Mouse (Mus musculus) embryo, embryonic 9.5 days (tissue): ENCODE measurements around the gene March1.

Experiments used
- DNase-seq: peaks from one replicate; pipeline ENCODE4 v3.0.0-alpha.2; 2017; ENCODE audit errors: extremely low spot score

Gene March1

DNA sequence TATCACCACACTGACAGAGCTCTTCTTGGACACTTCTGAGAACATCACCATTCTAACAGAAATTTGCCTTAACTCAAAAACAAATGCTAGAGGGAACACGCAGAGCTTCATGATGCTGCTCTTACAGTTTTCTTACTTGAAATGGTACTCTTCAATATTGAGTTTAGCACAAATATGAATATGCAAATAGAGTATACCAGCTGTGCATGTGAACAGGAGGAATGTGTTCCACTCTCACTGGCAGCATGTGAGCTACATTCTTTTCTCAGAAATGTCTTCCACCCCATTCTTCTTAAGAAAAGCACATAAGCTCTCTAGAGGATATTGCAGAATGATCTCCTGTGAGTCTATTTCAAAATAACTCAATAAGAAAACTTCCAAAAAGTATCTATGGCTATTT is 370.0 kb downstream of the March1 start:
- no peak for DNase-seq

DNA sequence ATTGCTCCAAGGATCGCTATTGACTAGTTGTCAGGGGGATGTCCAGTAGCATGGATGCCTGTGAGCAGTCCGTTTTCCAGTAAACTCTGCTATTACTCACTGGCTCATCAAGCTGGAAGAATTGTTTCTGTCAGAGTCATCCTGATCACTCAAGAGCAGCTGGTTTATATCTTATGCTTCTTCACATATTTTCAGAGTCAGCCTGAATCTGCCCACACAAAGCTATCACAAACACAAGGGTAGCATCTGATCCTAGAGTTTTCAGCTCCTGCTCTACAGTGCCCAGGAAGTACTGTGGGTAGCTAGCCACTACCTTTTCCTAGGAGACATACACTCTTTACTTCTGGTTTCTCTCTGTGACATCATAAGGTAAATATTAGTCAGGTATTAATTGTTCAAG is 405.1 kb downstream of the March1 start:
- DNase-seq: no peak

DNA sequence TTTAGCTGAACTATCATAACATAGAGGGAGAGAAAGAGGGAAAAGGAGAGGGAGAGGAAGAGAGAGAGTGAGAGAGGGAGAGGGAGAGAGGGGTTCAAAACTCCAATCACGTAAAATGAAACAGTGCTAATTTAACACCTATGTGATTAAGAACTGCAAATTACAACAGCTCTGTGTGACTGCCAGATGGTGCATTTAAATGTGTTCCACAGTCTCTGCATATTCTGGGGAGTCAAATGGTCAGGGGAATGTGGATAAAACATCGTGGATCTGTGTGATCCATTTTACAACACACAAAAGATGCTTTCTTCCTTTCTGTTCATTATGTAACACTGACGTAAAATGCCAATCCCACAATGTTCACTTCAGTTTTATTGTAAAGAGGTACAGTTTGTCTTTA is 416.0 kb downstream of the March1 start:
- DNase-seq: no peak

DNA sequence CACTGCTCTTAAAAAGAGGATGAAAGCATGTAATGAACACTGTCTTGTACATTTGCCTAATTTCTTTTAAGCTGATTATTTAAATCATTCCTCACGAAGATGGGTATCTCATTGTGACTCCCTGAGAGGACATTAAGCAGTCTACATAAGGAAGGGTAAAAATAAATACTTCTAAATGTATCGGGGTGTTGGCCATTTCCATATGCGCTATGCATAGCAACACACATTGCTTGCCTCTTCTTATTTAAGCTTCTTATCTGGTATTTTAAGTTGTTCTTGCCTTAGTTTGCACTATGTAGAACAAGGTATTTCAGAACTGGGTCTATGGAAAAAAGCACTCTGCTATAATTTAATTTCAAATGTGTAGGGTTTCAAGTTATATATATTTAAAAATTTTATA is 416.7 kb downstream of the March1 start:
- no peak for DNase-seq

DNA sequence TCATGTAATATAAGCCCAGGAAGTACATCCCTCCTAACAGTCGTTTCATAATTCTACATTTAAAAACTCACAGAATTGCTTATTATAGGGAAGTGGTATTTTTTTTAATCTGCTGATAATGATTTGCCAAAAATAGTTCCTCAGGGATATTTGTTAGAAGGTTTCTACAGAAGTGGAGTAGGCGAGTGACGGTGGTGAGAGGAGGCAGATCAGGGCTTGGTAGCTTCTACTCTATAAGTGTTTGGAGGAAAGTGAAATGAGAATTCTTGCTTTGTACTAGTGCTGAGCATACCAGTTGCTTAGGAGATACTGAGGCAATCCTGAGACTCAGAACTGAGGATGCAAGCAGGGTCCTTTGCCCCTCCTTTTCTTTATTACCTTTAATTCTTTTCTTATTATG is 476.5 kb downstream of the March1 start:
- DNase-seq: no peak

DNA sequence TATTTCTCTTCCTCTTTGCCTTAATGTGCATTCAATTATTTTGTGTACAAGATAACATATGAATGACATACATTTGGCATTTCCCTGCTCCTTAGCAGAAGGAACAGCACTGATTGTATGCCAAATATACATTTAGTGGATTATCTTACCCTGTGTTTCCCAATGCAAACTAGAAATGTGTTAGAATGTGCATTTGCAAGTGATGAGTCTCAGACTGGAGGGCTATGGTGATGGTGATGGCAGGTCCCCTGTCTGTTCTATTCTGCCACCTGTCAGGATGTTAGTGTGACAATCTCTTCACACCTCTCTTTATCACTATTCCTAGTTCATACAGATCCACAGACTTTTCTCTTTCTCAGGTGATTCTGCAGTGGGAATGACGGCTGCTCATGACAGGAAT is 480.4 kb downstream of the March1 start:
- DNase-seq: no peak

DNA sequence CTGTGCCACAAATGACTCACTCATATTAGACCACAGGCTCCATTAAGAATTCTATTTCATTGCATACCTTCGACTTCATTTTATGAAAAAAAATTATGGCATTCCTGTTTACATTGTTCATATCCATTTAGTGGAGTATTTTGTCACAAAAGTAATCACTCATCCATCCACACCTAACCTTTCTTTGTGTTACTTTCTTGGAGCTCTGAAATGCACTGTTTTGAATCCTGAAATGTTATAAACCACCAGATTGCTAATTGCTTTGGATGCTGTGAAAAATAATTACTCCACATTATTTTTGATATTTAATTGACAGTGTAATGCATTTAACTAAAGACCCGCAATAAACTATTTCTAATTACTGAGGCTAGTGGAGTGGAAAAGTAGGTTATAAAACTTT is 501.6 kb downstream of the March1 start:
- DNase-seq: no peak

DNA sequence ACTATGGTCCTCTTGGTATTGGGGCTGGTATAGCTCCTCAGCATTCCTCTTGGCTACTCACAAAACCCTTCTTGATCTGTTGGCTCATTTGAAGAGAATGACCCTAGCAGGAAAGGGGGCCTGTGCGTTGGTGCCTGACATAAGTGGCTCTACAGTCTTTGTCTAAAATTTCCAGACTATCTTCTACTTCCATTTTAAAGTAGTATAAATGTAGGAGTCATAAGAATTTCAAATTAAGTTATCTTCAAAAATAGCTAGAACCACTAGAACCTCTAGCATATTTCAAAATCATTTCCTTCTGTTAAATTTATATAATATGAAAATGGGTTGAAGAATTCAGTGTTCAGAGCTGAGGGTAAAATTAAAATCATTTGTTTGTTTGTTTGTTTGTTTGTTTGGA is 541.9 kb downstream of the March1 start:
- no peak for DNase-seq

DNA sequence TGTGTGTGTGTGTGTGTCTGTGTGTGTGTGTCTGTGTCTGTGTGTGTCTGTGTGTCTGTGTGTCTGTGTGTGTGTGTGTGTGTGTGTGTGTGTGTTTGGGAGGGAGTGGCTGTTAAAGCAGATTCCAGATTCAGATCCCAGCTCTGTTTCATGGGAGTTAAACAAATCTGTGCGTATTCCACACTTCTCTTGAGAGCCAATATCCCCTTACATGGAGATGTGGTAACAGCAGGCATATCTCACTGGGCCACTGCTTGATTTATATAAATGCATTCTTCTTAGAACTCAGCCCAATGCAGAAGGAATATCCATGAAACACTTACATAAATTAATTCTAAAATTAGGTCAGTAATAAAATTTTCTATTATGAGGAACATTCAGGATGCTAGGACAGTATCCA is 549.1 kb downstream of the March1 start:
- no peak for DNase-seq

DNA sequence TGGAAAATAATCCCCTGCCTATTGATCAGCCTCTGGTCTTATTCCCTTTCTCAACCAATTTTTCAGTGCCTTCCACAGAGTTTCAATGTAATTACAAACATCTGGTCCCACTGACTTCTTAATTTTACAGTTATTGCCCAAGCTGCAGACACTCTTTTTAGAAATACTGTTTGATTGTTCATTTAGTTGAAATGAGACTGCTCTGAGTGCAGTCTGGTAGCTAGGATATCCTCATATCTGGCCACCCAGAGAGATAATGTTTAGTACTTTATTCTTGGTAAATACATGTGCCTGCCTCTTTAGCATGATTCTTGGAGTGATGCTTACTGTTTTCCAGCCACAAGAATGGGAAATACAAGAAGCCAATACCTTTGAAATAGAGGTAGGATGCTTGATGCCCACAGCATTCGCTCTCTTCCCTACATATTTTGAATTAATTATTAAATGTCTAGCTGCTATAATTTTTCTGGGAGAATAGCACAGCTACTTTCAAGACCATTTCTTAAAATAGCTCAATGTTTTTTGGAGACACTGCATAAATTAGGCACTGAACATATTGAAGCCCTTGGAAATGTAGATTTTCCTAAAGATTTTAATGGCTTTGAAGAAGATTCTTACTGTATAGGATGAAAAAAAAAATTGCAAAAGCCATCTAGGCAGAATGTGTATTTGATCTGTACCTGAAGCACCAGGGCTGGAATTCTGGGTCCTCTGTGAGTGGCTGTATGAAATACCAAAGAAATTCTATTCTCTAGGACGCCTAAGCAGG is 549.9 kb downstream of the March1 start:
- no peak for DNase-seq

DNA sequence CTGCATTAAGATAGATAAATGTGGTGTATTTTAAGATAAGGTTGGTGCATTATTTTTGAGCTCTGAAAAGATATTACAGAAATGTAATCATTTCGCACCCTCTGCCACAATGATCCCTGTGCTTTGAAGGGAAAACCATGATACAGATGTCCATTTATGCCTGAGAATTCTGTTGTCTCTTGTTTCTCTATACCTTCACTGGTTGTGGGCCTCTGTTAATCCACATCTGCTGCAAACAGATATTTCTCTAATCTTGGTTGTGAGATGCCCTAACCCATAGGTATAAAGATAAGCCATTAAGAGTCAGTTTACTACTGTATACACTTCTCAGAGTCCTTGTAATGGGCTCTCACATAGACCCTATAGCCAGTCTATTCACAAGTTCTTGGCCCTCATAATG is 561.6 kb downstream of the March1 start:
- no peak for DNase-seq

DNA sequence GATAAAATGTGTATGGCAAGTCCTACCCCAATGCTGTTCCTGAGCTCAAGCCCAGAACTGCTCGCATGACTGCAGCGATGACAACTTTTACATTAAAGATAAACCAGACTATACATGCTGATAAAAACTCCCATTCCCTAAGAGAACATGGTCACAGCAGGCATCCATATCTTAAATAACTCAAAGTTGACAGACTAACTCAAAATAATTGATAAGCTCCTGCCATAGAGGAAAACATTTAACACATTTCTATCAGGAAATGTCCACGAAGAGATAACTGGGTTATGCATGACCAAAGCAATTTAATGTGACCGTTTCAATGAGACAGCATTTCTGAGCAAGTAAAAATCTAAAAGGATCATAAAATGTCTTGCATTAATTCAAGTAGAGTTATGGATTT is 563.6 kb downstream of the March1 start:
- no peak for DNase-seq

DNA sequence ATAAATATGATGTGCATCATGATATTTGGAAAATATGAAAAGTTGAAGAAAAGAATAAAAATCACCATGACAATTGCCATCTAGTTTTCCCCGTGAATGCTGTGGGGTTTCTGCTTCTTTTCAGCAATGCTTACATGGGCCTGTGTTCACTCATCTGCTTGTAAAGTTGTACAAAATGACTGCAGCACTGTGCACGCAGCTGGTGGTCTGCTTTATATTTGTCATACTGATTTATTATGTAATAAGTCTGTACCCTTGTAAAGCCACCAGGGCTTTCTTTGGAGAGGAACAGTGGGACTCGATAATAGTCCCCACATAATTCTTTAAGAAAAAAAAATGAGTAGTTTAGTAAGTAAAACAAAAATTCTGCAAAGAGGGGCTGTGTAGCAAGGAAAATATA is 564.6 kb downstream of the March1 start:
- no peak for DNase-seq

DNA sequence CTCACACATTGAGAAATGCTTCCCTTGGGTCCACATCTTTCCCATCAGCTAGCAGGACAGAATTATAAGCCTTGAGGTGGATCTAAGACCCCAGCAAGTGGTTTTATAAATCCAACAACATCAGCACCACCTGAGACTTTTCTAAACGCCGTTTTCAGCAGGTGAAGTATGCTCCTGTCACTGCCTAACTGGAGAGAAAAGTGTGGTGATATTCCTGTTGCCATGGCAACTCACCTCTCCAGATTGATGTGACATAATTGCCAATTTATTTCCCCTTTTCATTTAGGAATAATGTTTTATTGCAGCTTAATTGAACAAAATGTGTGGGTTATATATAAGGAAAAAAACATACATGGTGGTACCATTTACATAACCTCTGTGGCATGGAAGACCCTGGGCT is 565.8 kb downstream of the March1 start:
- no peak for DNase-seq

DNA sequence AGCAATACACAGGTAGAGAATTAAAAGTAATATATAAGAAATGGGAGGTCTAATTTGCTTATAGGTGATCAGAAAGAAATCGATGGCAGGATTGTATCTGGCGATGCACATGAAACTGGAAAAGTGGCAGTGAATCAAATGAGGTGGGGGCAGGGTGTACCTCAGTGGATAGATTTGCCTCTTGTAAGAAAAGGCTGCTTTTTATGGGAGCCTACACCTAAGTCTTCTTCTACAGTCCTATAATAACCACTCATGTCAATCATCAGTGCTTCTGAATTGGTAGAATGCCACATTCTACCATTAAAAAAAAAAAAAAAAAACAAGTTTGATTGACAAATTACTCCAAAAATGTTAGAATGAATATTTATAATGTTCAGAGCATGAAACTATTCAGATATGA is 567.5 kb downstream of the March1 start:
- DNase-seq: no peak

DNA sequence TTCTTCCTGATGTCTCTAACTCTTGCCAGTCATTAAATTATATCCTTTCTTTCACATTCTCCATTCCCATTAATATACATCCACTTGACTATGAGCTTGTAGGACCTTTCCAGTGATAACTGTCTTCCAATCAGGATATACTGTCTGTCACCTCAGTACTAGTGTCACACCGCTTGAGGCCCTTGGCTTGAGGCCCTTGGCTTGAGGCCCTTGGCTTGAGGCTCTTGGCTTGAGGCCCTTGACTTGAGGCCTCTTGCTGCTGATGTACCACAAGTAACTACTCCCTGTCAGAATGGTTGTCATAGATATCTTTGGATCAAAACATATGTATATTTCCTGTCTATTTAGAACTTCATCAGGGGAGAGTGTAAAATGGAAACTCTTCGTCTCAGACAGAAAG is 576.7 kb downstream of the March1 start:
- no peak for DNase-seq

DNA sequence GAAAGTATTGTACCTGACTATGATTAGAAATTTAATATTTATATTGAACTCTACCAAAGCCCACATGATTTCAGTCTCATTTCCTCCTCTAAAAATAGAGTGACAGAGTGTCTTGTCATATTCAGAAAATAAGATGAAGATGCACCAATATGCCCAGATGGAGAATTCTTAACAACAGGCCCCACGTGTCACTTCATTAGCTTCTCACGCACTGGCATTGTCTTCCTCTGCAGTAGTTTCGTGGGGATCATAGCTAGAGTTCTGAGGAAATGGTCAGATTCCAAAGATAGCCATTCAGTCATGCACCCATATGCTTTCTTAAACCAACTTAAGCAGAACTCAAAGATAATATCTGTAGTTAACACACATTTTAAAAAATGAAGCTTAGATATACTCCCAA is 582.5 kb downstream of the March1 start:
- DNase-seq: no peak

DNA sequence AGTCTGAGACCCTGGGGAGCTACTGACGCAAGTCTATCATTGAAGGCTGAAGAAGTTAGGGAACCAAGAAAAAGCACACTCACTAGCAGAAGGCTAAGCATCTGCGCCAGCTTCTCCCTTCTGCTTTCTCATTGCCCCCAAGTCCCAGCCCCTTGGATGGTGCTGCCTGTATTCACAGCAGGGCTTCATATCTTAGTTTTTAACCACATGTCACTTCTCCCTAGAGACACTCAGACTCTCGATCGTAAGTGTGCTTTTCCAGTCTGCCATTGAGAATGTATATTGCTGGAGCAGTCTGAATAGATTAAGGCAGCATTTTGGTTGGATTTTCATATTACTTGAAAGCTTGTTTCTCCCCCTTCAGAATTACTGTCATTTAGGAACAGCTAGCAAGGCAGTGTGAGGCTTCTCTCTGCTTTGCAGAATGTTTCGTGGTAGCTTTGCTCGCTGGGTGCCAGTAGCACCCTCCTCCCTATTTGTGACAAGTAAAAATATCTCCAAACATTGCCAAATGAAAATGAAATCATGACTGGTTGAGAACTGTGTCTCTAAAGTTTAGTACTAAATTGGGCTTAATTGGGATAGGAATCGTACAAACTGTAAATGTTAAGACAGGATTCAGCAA is 586.2 kb downstream of the March1 start:
- no peak for DNase-seq

DNA sequence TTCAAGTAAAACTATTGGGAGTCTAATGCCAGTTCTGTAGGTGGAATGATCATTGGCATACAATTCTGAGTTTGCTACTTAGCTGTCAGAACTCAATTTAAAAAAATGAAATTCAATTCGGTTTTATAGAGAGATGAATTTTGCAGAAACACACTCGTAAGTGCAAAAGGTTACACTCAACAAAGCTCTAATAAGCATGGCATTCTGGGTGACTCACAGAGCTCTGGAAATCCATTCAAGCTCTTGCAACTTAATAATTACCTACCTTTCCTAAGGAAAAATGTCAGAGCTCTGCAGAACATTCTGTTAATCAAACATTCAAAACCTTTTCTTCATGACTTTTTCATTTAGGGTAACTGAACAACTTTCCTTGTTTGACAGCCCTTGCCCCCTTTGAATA is 591.9 kb downstream of the March1 start:
- DNase-seq: no peak

DNA sequence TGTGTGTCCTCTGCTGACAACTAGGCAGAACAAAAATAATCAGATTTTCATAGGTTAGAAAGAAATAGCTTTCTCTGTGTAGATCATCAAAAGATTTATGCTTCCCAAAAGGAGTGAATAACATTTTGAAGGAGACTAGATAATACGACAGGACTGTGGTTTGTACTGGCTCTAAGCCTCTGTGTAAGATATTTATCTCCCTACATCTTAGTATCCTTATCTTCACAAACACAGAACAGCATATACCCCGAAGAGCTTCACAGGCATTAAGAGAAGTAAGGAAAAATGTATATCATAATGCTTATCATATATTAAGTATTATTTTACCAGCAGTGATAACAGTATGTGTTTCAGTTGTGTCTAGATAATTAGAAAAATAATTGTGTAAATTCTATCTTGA is 592.6 kb downstream of the March1 start:
- DNase-seq: no peak

DNA sequence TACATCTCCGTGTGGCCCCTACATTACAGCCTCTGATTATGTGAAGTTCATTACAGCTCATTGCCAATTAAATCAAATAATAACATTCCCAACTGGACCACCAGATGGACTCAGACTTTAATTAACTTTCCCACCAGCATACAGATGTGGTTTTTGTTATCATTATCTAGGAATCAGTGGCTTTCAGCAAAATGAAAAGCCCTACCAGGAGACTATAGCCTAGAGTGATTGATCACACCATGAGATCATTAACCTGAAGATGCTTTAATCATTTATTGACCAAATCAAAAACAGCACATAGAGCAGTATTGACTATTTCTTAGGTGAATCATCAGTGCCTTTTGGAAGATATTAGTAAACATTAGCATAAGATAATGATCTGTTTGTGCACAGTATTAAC is 602.3 kb downstream of the March1 start:
- no peak for DNase-seq

DNA sequence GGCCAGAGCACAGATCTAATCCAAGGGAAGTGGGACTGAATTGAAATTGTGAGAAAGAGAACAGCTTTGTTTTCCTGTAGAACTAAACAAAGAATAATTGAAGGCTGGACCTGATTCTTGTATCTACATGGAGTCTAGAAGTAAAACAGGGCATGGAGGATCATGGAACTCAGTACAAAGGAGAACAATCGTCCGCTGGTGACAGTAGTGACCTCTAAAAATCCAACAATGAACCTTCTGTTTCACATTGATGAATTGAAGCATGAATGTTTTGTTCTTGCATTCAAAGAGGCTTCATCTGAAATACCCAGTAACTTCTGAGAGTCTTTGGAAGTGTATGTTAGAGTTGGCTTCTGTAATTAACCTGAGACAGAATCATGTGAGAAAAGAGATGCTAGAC is 612.2 kb downstream of the March1 start:
- DNase-seq: no peak

DNA sequence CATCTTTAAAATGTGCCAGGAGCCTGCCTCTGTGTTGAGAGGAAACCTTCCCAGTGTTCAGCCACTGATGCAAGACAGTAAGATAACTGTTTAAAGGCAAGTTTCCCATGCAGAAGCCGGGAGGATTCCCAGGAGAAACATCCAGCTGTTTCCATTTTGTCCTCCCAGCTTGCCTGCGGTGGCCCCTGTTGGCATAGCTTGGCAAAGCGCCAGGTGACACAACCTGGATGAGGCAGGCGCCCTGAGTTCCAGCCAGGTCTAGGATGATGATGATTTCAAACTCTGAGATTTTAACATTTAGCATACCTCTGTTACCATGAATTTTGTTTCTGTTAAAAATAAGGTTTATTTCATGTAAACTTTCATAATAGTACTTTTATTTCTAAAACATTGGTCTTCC is 651.8 kb downstream of the March1 start:
- no peak for DNase-seq

DNA sequence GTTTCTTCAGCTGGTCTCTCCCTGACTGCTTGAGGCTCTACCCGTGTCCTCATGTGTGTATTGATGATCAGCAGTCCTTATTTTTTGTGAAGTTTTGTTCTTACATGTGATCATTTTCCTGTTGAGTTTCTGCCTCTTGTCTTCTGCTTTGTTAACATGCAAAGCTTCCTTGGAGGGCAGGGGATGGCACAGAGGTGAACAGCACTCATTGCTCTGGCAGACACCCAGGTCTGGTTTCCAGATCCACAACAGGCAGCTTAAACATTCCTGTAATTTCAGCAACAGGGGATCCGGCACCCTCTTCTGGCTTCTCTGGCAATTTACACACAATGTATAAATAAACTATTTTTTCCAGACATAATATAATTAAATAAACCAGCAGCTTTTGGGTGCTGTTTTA is 652.4 kb downstream of the March1 start:
- no peak for DNase-seq
